Mouse (Mus musculus): ENCODE data around the gene Lrrc74a. TPM values are rescaled to one million over a fixed set of nuclear protein-coding genes. Genes with fewer than 3 reads are reported as not detected.

The Lrrc74a gene
- polyA plus RNA-seq (2015; fragmentation: Nextera tagmentation; extraction: Ambion mirVana), result not detected in 2 replicates

- Histone ChIP-seq H3K9me3 (replicated peaks; ENCODE audit: control insufficient read depth, low read length) (no peaks in the 10 kb centered on the region), H3K27me3 (ENCODE audit: control insufficient read depth, insufficient read depth, low read length) (no peaks in the 10 kb centered on the region; the same call in 1 of the 2 replicates), H3K4me1 (ENCODE audit: control insufficient read depth, insufficient read depth, low read length) (no peaks in the 10 kb centered on the region), H3K4me3 (replicated peaks; ENCODE audit: low read length) (no peak within 1 kb of the TSS), H3K36me3 (ENCODE audit: control insufficient read depth, insufficient read depth, low read length) (no peaks in the 10 kb centered on the region), H3K9ac (ENCODE audit: low read length) (no peak within 1 kb of the TSS), H3K27ac (ENCODE audit: low read length) (no peak within 1 kb of the TSS), H3K4me2 (ENCODE audit: low read depth, low read length) (no peak within 1 kb of the TSS)
- no peak for ATAC-seq (ENCODE audit: insufficient read depth, low FRiP score)
- WGBS, result 86% methylated on average over 8 of the region's 8 CpGs
Observed at GRCm38 (mm10) chr12:86734319-86734810, at the start of gene Lrrc74a. TSS of gene Lrrc74a (plus strand) at chr12:86734369.

DNA sequence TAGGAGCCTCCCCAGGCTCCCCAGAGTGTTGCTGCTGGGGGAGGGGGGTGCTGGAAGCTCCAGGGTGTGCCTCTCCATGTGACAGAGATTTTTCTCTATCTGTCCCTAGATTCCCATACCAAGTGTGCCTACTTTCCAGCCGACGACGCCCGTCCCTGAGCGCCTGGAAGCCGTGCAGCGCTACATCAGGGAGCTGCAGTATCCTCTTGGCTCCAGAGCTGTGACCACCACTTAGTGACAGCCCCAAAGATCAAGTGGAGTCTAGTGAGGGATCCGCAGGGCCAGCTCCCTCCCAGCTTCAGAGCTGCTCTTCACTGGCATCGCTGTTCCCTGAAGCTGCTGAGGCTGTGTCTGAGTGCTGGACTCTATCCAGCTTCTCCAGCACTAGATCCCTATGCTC, 48.9 kb upstream of the Lrrc74a start:
- H3K9me3 ChIP-seq (replicated peaks; ENCODE audit: control insufficient read depth, low read length), result no peaks in the 10 kb centered on the region
- H3K9ac ChIP-seq (ENCODE audit: low read length), result no peak overlapping the region
- 76% methylated on average over 9 of the region's 9 CpGs for WGBS
- H3K36me3 ChIP-seq (ENCODE audit: control insufficient read depth, insufficient read depth, low read length), result no peaks in the 10 kb centered on the region
- H3K27ac ChIP-seq (ENCODE audit: low read length), result no peak overlapping the region
- no peaks in the 10 kb centered on the region for H3K4me1 ChIP-seq (ENCODE audit: control insufficient read depth, insufficient read depth, low read length)
- no peak for ATAC-seq (ENCODE audit: insufficient read depth, low FRiP score)
- no peaks in the 10 kb centered on the region for H3K27me3 ChIP-seq (ENCODE audit: control insufficient read depth, insufficient read depth, low read length)
- no peak overlapping the region for H3K4me3 ChIP-seq (replicated peaks; ENCODE audit: low read length)
- H3K4me2 ChIP-seq (ENCODE audit: low read depth, low read length), result no peak overlapping the region

GRCm38 (mm10) chr12:86686551-86687330, 47.4 kb upstream of the Lrrc74a start:
- Histone ChIP-seq H3K27me3 (ENCODE audit: control insufficient read depth, insufficient read depth, low read length) (no peaks in the 10 kb centered on the region), H3K4me3 (replicated peaks; ENCODE audit: low read length) (no peak overlapping the region), H3K4me2 (ENCODE audit: low read depth, low read length) (no peak overlapping the region), H3K4me1 (ENCODE audit: control insufficient read depth, insufficient read depth, low read length) (no peaks in the 10 kb centered on the region), H3K27ac (ENCODE audit: low read length) (no peak overlapping the region), H3K9me3 (replicated peaks; ENCODE audit: control insufficient read depth, low read length) (no peaks in the 10 kb centered on the region), H3K9ac (ENCODE audit: low read length) (no peak overlapping the region), H3K36me3 (ENCODE audit: control insufficient read depth, insufficient read depth, low read length) (no peaks in the 10 kb centered on the region)
- no peak for ATAC-seq (ENCODE audit: insufficient read depth, low FRiP score)
- 61% methylated on average over 12 of the region's 13 CpGs for WGBS

GRCm38 (mm10) chr12:86687445-86687955, 46.7 kb upstream of the Lrrc74a start:
- Histone ChIP-seq H3K4me3 (replicated peaks; ENCODE audit: low read length) (no peak overlapping the region), H3K36me3 (ENCODE audit: control insufficient read depth, insufficient read depth, low read length) (no peaks in the 10 kb centered on the region), H3K27ac (ENCODE audit: low read length) (peak overlapping the region; percentile 16; the same call in 1 of the 2 replicates), H3K27me3 (ENCODE audit: control insufficient read depth, insufficient read depth, low read length) (no peaks in the 10 kb centered on the region), H3K9me3 (replicated peaks; ENCODE audit: control insufficient read depth, low read length) (no peaks in the 10 kb centered on the region), H3K9ac (ENCODE audit: low read length) (no peak overlapping the region), H3K4me1 (ENCODE audit: control insufficient read depth, insufficient read depth, low read length) (peaks cover 1% of the 10 kb centered on the region), H3K4me2 (ENCODE audit: low read depth, low read length) (no peak overlapping the region)
- 66% methylated on average over 4 of the region's 4 CpGs for whole genome bisulfite sequencing
- no peak for ATAC-seq (ENCODE audit: insufficient read depth, low FRiP score)

GRCm38 (mm10) chr12:86687971-86688573, 46.1 kb upstream of the Lrrc74a start:
- H3K27ac ChIP-seq (ENCODE audit: low read length), result no peak overlapping the region

DNA sequence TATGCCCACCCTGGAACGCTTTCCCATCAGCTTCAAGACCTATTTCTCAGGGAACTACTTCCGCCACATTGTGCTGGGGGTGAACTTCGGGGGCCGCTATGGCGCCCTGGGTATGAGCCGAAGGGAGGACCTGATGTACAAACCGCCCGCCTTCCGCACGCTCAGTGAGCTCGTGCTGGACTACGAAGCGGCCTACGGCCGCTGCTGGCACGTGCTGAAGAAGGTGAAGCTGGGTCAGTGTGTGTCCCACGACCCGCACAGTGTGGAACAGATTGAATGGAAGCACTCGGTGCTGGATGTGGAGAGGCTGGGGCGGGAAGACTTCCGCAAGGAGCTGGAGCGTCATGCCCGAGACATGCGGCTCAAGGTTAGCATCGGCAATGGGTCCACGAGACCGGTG, 45.3 kb upstream of the Lrrc74a start:
- H3K4me1 ChIP-seq (ENCODE audit: control insufficient read depth, insufficient read depth, low read length), result peaks cover 8% of the 10 kb centered on the region
- H3K9me3 ChIP-seq (replicated peaks; ENCODE audit: control insufficient read depth, low read length), result no peaks in the 10 kb centered on the region
- no peak overlapping the region for H3K4me3 ChIP-seq (replicated peaks; ENCODE audit: low read length)
- no peak overlapping the region for H3K27ac ChIP-seq (ENCODE audit: low read length)
- no peaks in the 10 kb centered on the region for H3K36me3 ChIP-seq (ENCODE audit: control insufficient read depth, insufficient read depth, low read length)
- ATAC-seq (ENCODE audit: insufficient read depth, low FRiP score), result no peak
- no peaks in the 10 kb centered on the region for H3K27me3 ChIP-seq (ENCODE audit: control insufficient read depth, insufficient read depth, low read length)
- no peak overlapping the region for H3K4me2 ChIP-seq (ENCODE audit: low read depth, low read length)
- H3K9ac ChIP-seq (ENCODE audit: low read length), result no peak overlapping the region
- 95% methylated on average over 27 of the region's 27 CpGs for WGBS

More at GRCm38 (mm10) chr12:86687971-86688573, 46.1 kb upstream of the Lrrc74a start:
- Histone ChIP-seq H3K4me3 (replicated peaks; ENCODE audit: low read length) (no peak overlapping the region), H3K27me3 (ENCODE audit: control insufficient read depth, insufficient read depth, low read length) (no peaks in the 10 kb centered on the region), H3K9ac (ENCODE audit: low read length) (no peak overlapping the region), H3K9me3 (replicated peaks; ENCODE audit: control insufficient read depth, low read length) (no peaks in the 10 kb centered on the region), H3K4me1 (ENCODE audit: control insufficient read depth, insufficient read depth, low read length) (peaks cover 7% of the 10 kb centered on the region), H3K4me2 (ENCODE audit: low read depth, low read length) (no peak overlapping the region), H3K36me3 (ENCODE audit: control insufficient read depth, insufficient read depth, low read length) (no peaks in the 10 kb centered on the region)
- 0 out of 2 replicates have a peak, but pooled peaks have one; percentile 24 for ATAC-seq (ENCODE audit: insufficient read depth, low FRiP score)
- 77% methylated on average over 4 of the region's 4 CpGs for WGBS

DNA sequence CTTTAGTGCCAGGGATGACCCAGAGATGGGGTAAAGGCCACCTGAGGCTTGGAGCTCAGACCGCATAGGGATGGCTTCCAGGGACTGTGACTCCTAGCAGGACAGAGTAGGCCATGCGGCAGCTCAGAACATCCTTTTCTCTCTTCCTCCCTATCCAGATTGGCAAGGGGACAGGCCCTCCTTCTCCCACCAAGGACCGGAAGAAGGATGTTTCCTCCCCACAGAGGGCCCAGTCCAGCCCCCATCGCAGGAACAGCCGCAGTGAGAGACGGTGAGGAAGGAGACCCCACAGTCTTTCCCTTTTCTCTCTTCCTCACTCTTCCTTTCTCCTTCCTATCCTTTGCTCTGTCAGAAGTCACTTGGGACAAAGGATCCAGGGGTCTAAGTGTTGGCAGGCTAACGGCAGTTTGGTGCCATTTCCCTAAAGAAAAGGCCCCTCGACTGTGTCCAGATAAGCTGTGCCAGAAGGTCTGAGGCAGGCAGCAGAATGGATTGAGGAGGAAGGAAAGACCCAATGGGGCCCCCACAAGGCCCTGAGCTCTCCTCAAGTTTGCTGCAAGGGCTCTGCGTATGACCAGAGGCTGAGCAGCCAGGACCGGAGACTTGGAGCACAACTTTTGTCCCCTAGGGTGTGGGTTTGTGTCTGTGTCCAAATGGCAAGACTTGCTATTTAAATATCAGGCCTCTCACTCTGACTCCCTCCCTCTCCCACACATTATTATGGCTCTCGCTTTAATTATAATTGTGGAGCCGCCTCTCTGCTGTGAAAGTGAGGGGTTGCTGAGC, 43.3 kb upstream of the Lrrc74a start:
- 79% methylated on average over 12 of the region's 12 CpGs for WGBS
- Histone ChIP-seq H3K27ac (ENCODE audit: low read length) (no peak overlapping the region), H3K4me3 (replicated peaks; ENCODE audit: low read length) (no peak overlapping the region), H3K9me3 (replicated peaks; ENCODE audit: control insufficient read depth, low read length) (no peaks in the 10 kb centered on the region), H3K4me1 (ENCODE audit: control insufficient read depth, insufficient read depth, low read length) (peaks cover 8% of the 10 kb centered on the region), H3K4me2 (ENCODE audit: low read depth, low read length) (no peak overlapping the region), H3K27me3 (ENCODE audit: control insufficient read depth, insufficient read depth, low read length) (no peaks in the 10 kb centered on the region), H3K36me3 (ENCODE audit: control insufficient read depth, insufficient read depth, low read length) (no peaks in the 10 kb centered on the region), H3K9ac (ENCODE audit: low read length) (no peak overlapping the region)
- ATAC-seq (ENCODE audit: insufficient read depth, low FRiP score), result no peak

DNA sequence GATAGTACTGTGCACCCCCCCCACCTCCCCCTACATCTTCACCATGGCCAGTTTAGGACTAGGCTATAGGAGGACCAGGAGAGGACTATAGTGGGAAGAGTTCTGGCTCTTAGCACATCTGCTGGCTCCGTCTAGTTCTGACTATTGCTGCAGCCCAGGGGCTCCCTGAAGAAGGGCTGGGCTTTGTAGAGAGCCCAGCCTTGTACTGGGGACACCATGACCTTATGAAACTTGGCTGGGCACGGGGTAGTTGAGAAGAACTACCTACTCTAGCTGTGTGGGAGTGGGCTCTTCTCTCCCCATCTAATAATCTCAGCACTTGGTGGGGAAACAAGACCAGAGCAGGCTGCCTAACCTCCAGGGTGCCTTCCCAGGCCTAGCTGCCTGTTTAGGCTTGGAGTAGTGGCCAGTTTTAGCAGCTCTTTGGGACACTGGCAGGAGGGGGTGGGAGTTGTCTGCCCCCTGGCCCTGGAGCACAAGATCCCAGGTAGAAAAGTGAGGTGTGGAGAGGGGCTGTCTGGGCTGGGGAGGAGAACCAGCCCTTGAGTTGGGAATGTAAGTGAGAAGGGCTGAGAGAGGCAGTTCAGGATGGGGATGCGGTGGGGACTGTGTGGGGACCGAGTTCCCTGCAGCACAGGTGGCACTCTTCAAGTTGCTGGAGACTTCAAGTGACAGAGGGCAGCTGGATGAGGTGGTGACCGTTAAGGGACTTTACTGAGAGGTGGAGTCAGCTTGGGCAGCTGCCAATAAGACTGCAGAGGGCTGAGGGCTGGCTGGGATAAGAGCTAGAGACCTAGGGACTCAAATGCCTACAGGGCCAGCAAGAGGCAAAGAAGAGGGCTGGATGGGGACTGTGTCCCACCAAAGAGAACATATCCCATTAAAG, 41.5 kb upstream of the Lrrc74a start:
- Histone ChIP-seq H3K36me3 (ENCODE audit: control insufficient read depth, insufficient read depth, low read length) (no peaks in the 10 kb centered on the region), H3K27me3 (ENCODE audit: control insufficient read depth, insufficient read depth, low read length) (no peaks in the 10 kb centered on the region), H3K4me1 (ENCODE audit: control insufficient read depth, insufficient read depth, low read length) (peaks cover 8% of the 10 kb centered on the region), H3K4me2 (ENCODE audit: low read depth, low read length) (no peak overlapping the region), H3K4me3 (replicated peaks; ENCODE audit: low read length) (no peak overlapping the region), H3K9ac (ENCODE audit: low read length) (no peak overlapping the region), H3K27ac (ENCODE audit: low read length) (0 out of 2 replicates have a peak overlapping the region, but pooled peaks have one; percentile 17), H3K9me3 (replicated peaks; ENCODE audit: control insufficient read depth, low read length) (no peaks in the 10 kb centered on the region)
- 52% methylated on average over 5 of the region's 5 CpGs for WGBS
- ATAC-seq (ENCODE audit: insufficient read depth, low FRiP score), result no peak

All from stomach, embryonic 16.5 days (tissue).